ENCODE assay signal across 14 mouse cellular contexts in genomic region chr17:14826715-14827295, GRCm38 (mm10).
DNase-seq lines count a peak whose midpoint lies in the region; ATAC-seq and TF ChIP-seq lines count a peak whose summit lies in the region.
"Had no signal": no experiment of that assay in that cellular context is flagged by ENCODE, and none has a peak within 500 bp of the region (broad histone marks: within the 10 kb centered on the region; RNA-seq: fewer than 3 reads in every experiment).

No protein-coding gene starts in this region.

- H3K27me3 ChIP-seq in kidney, adult 2 months (replicated peaks; ENCODE audit: control insufficient read depth, insufficient read depth, low read length): no peaks in the 10 kb centered on the region
- H3K27me3 ChIP-seq in kidney, embryonic 14.5 days (ENCODE audit: control insufficient read depth, insufficient read depth, low read length): no peaks in the 10 kb centered on the region
- H3K27me3 ChIP-seq in splenic B cell, adult 2 months (ENCODE audit: control insufficient read depth, insufficient read depth, low read length, poor library complexity, severe bottlenecking): no peaks in the 10 kb centered on the region
- H3K27me3 ChIP-seq: forebrain, embryonic 13.5 days; limb, embryonic 15.5 days had no signal

- H3K4me1 ChIP-seq in kidney, adult 2 months (ENCODE audit: control insufficient read depth, insufficient read depth, low read length): 0 out of 2 replicates have a peak, but pooled peaks cover 3% of the 10 kb centered on the region
- no peaks in the 10 kb centered on the region for H3K4me1 ChIP-seq in kidney, embryonic 14.5 days (ENCODE audit: control insufficient read depth, insufficient read depth, low read length)
- H3K4me1 ChIP-seq: forebrain, embryonic 13.5 days had no signal

- H3K27ac ChIP-seq in kidney, adult 2 months (ENCODE audit: insufficient read depth, low read depth, low read length): no peak overlapping the region
- no peak overlapping the region for H3K27ac ChIP-seq in kidney, embryonic 14.5 days (ENCODE audit: low read depth, low read length)
- H3K27ac ChIP-seq: forebrain, embryonic 13.5 days; limb, embryonic 15.5 days; macrophage had no signal

- no peak overlapping the region for H3K4me2 ChIP-seq in kidney, embryonic 14.5 days (replicated peaks; ENCODE audit: low read depth, low read length)
- H3K4me2 ChIP-seq: forebrain, embryonic 13.5 days; limb, embryonic 15.5 days had no signal

- H3K9ac ChIP-seq in kidney, embryonic 14.5 days (ENCODE audit: low read depth, low read length): no peak overlapping the region
- H3K9ac ChIP-seq: forebrain, embryonic 13.5 days; limb, embryonic 15.5 days had no signal

- no peak overlapping the region for H3K4me3 ChIP-seq in kidney, adult 2 months (ENCODE audit: insufficient read depth, low read depth, low read length)
- no peak overlapping the region for H3K4me3 ChIP-seq in kidney, embryonic 14.5 days (ENCODE audit: low read length)
- H3K4me3 ChIP-seq: forebrain, embryonic 13.5 days; limb, embryonic 15.5 days had no signal

- H3K36me3 ChIP-seq in kidney, adult 2 months (ENCODE audit: control insufficient read depth, insufficient read depth, low read length): no peaks in the 10 kb centered on the region
- H3K36me3 ChIP-seq in kidney, embryonic 14.5 days (ENCODE audit: control insufficient read depth, insufficient read depth, low read length): no peaks in the 10 kb centered on the region
- no peaks in the 10 kb centered on the region for H3K36me3 ChIP-seq in splenic B cell, adult 2 months (ENCODE audit: control insufficient read depth, insufficient read depth, low read length, poor library complexity, severe bottlenecking)
- H3K36me3 ChIP-seq: limb, embryonic 15.5 days had no signal

- DNase-seq in kidney, adult 2 months: peak; percentile 65
- peak; percentile 11 for DNase-seq in right cerebral cortex, adult 18-20 months
- DNase-seq in right cerebral cortex, postnatal 4 days: no peak
- DNase-seq in brain, embryonic 18.5 days (ENCODE audit: low read depth, low spot score): peak; percentile 20
- DNase-seq in splenic B cell, adult 2 months (ENCODE audit: low read depth, low spot score): peak; percentile 4
- DNase-seq in thymus, postnatal 10 days (ENCODE audit: low spot score in 2 of 2): no peak
- no peak for DNase-seq in c-Kit-positive CD71-positive TER-119-positive erythroid progenitor cells, embryonic 14.5 days (ENCODE audit: low spot score)
- DNase-seq: heart, adult 18-20 months; retina, postnatal 1 day had no signal

- WGBS in kidney, adult 2 months: 24% methylated on average over 6 of the region's 6 CpGs
- WGBS in kidney, embryonic 14.5 days: 56% methylated on average over 6 of the region's 6 CpGs

- H3K9me3 ChIP-seq in kidney, embryonic 14.5 days (ENCODE audit: control insufficient read depth, low read length): no peaks in the 10 kb centered on the region
- H3K9me3 ChIP-seq: forebrain, embryonic 13.5 days; limb, embryonic 15.5 days had no signal

- no peak for TF ChIP-seq POLR2A in kidney, adult 2 months (IDR thresholded peaks at IDR 0.05; ENCODE audit: low read depth, low read length)

- no peak for ATAC-seq in kidney, embryonic 14.5 days (ENCODE audit: low FRiP score, low TSS enrichment)
- ATAC-seq: forebrain, embryonic 13.5 days; hindbrain, embryonic 16.5 days had no signal

- no peak for TF ChIP-seq CTCF in kidney, adult 2 months (conservative IDR thresholded peaks at IDR 0.05; ENCODE audit: insufficient read depth, insufficient read length, low read depth, low read length)

Comparison
In these comparisons a context has a peak if more than half of its experiments do, and no peak if none do; other contexts are left out.
1. DNase-seq: peak in kidney, adult 2 months (single experiment), right cerebral cortex, adult 18-20 months (single experiment), brain, embryonic 18.5 days (single experiment) and splenic B cell, adult 2 months (single experiment); none in right cerebral cortex, postnatal 4 days (single experiment), thymus, postnatal 10 days (0 of 2) and c-Kit-positive CD71-positive TER-119-positive erythroid progenitor cells, embryonic 14.5 days (single experiment).